15 mouse cellular contexts compared by ENCODE assay signal in the genomic region with DNA sequence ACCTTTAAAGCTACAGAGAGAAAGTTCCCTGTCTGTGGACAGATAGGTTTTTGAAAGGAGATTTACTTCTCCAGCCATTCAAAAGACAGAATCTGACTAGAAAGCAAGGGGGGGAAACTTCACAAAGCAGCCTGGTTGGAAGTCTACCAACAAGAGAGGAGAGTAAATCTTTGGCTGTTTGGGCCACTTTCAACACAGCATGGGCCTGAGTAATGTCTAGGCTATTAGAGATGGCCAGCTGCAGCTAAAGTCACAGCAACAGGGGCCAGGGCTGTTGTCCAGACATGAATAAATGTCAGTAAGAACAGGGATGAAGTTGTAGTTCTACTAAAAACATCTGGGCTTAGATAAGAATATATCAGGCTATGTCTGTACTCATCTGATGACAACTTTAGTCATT. TPM values are rescaled to one million over a fixed set of nuclear protein-coding genes. Genes with fewer than 3 reads are reported as not detected.
DNase-seq lines count a peak whose midpoint lies in the region; ATAC-seq lines count a peak whose summit lies in the region.
"Had no signal": no experiment of that assay in that cellular context is flagged by ENCODE, and none has a peak within 500 bp of the region (broad histone marks: within the 10 kb centered on the region; RNA-seq: fewer than 3 reads in every experiment).

No protein-coding gene starts in this region.

- no peak for ATAC-seq in heart, embryonic 11.5 days (replicated peaks; ENCODE audit: insufficient number of reproducible peaks, low FRiP score, low TSS enrichment)
- ATAC-seq in midbrain, embryonic 11.5 days (ENCODE audit: low FRiP score) = no peak
- ATAC-seq in neural tube, embryonic 13.5 days (ENCODE audit: low read depth) = peak; percentile 74; the same call in 1 of the 2 replicates
- no peak for ATAC-seq in frontal cortex, adult (ENCODE audit: low TSS enrichment)
- ATAC-seq: forebrain, postnatal 0 days; liver, postnatal 0 days had no signal

- intact Hi-C loops in heart, postnatal 25 days (cut with DNase I) = no loop called here

- DNase-seq in heart, adult 11 months = peak; percentile 90
- peak; percentile 44 for DNase-seq in midbrain, embryonic 11.5 days (ENCODE audit: low spot score, missing footprints)
- DNase-seq in midbrain, embryonic 10.5 days (ENCODE audit: low spot score) = no peak
- DNase-seq in heart, postnatal 25 days (ENCODE audit: low spot score) = peak; percentile 4
- DNase-seq: cerebellum, adult 18-20 months; forebrain, postnatal 0 days; kidney, adult 18-20 months; liver, postnatal 0 days; midbrain, embryonic 14.5 days had no signal

- H3K36me3 ChIP-seq in heart, embryonic 11.5 days (ENCODE audit: control insufficient read depth, insufficient read depth, low read length) = no peaks in the 10 kb centered on the region
- no peaks in the 10 kb centered on the region for H3K36me3 ChIP-seq in midbrain, embryonic 11.5 days (ENCODE audit: control insufficient read depth, insufficient read depth, low read length)
- no peaks in the 10 kb centered on the region for H3K36me3 ChIP-seq in midbrain, embryonic 10.5 days
- no peaks in the 10 kb centered on the region for H3K36me3 ChIP-seq in neural tube, embryonic 13.5 days
- H3K36me3 ChIP-seq: hindbrain, embryonic 12.5 days had no signal

- peaks cover 9% of the 10 kb centered on the region; the same call in 1 of the 2 replicates for H3K4me1 ChIP-seq in heart, embryonic 11.5 days (ENCODE audit: control insufficient read depth, insufficient read depth, low read length)
- no peaks in the 10 kb centered on the region for H3K4me1 ChIP-seq in midbrain, embryonic 11.5 days (ENCODE audit: control insufficient read depth, insufficient read depth, low read length)
- peaks cover 11% of the 10 kb centered on the region; the same call in 1 of the 2 replicates for H3K4me1 ChIP-seq in midbrain, embryonic 10.5 days
- no peaks in the 10 kb centered on the region; the same call in 1 of the 2 replicates for H3K4me1 ChIP-seq in neural tube, embryonic 13.5 days (replicated peaks)
- H3K4me1 ChIP-seq: hindbrain, embryonic 12.5 days had no signal

- H3K4me2 ChIP-seq in heart, embryonic 11.5 days = no peak overlapping the region
- no peak overlapping the region for H3K4me2 ChIP-seq in midbrain, embryonic 11.5 days
- H3K4me2 ChIP-seq in neural tube, embryonic 13.5 days = no peak overlapping the region
- H3K4me2 ChIP-seq: hindbrain, embryonic 12.5 days had no signal

- H3K4me3 ChIP-seq in heart, embryonic 11.5 days (ENCODE audit: low read depth, low read length) = no peak overlapping the region
- H3K4me3 ChIP-seq in midbrain, embryonic 11.5 days (ENCODE audit: low read depth, low read length) = no peak overlapping the region
- no peak overlapping the region for H3K4me3 ChIP-seq in midbrain, embryonic 10.5 days
- H3K4me3 ChIP-seq in neural tube, embryonic 13.5 days = no peak overlapping the region
- H3K4me3 ChIP-seq: heart, adult 2 months; hindbrain, embryonic 12.5 days had no signal

- no peaks in the 10 kb centered on the region for H3K9me3 ChIP-seq in heart, embryonic 11.5 days (replicated peaks; ENCODE audit: control insufficient read depth, low read length)
- no peaks in the 10 kb centered on the region for H3K9me3 ChIP-seq in midbrain, embryonic 11.5 days (ENCODE audit: control insufficient read depth, low read length)
- no peaks in the 10 kb centered on the region for H3K9me3 ChIP-seq in midbrain, embryonic 10.5 days (replicated peaks)
- no peaks in the 10 kb centered on the region for H3K9me3 ChIP-seq in neural tube, embryonic 13.5 days
- H3K9me3 ChIP-seq: hindbrain, embryonic 12.5 days had no signal

- H3K27me3 ChIP-seq in heart, embryonic 11.5 days (ENCODE audit: control insufficient read depth, insufficient read depth, low read length) = no peaks in the 10 kb centered on the region
- H3K27me3 ChIP-seq in midbrain, embryonic 11.5 days (ENCODE audit: control insufficient read depth, insufficient read depth, low read length) = no peaks in the 10 kb centered on the region
- no peaks in the 10 kb centered on the region for H3K27me3 ChIP-seq in midbrain, embryonic 10.5 days (ENCODE audit: low read depth, poor library complexity, severe bottlenecking)
- H3K27me3 ChIP-seq in neural tube, embryonic 13.5 days = no peaks in the 10 kb centered on the region
- H3K27me3 ChIP-seq: hindbrain, embryonic 12.5 days had no signal

- H3K9ac ChIP-seq in heart, embryonic 11.5 days (ENCODE audit: low read depth, low read length) = no peak overlapping the region
- no peak overlapping the region for H3K9ac ChIP-seq in midbrain, embryonic 11.5 days (ENCODE audit: low read length)
- no peak overlapping the region for H3K9ac ChIP-seq in neural tube, embryonic 13.5 days
- H3K9ac ChIP-seq: forebrain, postnatal 0 days; hindbrain, embryonic 12.5 days; liver, postnatal 0 days had no signal

- H3K27ac ChIP-seq in heart, embryonic 11.5 days (ENCODE audit: low read depth, low read length) = no peak overlapping the region
- H3K27ac ChIP-seq in midbrain, embryonic 11.5 days (ENCODE audit: low read depth, low read length) = no peak overlapping the region
- no peak overlapping the region for H3K27ac ChIP-seq in midbrain, embryonic 10.5 days (replicated peaks)
- H3K27ac ChIP-seq in neural tube, embryonic 13.5 days (replicated peaks) = no peak overlapping the region
- H3K27ac ChIP-seq: heart, adult 2 months; hindbrain, embryonic 12.5 days had no signal

RNA-seq across cellular contexts. Expression of a gene that starts 2.0 kb away (rescaled TPM):
- polyA plus RNA-seq in heart, embryonic 11.5 days (2014; fragmentation: Nextera tagmentation; extraction: Ambion mirVana) = 93.6 and 103 TPM in 2 replicates
- polyA plus RNA-seq in midbrain, embryonic 11.5 days (2014; fragmentation: Nextera tagmentation; extraction: Ambion mirVana) = 198 and 210 TPM in 2 replicates
- 133 and 140 TPM in 2 replicates for polyA plus RNA-seq in midbrain, embryonic 10.5 days (2016; fragmentation: Nextera tagmentation; extraction: Ambion mirVana)
- total RNA-seq in heart, postnatal 25 days (2021) = 10 to 100 TPM; 75.2 to 75.9 TPM
- polyA plus RNA-seq in neural tube, embryonic 13.5 days (2015; fragmentation: Nextera tagmentation; extraction: Ambion mirVana) = 153 and 166 TPM in 2 replicates

RNA-seq across cellular contexts. Expression of a gene that starts 51.0 kb away (rescaled TPM):
- 21.4 and 23.9 TPM in 2 replicates for polyA plus RNA-seq in heart, embryonic 11.5 days (2014; fragmentation: Nextera tagmentation; extraction: Ambion mirVana)
- not detected in 2 replicates for polyA plus RNA-seq in midbrain, embryonic 11.5 days (2014; fragmentation: Nextera tagmentation; extraction: Ambion mirVana)
- not detected in 2 replicates for polyA plus RNA-seq in midbrain, embryonic 10.5 days (2016; fragmentation: Nextera tagmentation; extraction: Ambion mirVana)
- 10 to 100 TPM; 40.6 to 43.2 TPM for total RNA-seq in heart, postnatal 25 days (2021)
- polyA plus RNA-seq in neural tube, embryonic 13.5 days (2015; fragmentation: Nextera tagmentation; extraction: Ambion mirVana) = 0.15 TPM in 1 of 2 replicates, not detected in the other
- total RNA-seq: MEL had no signal
- polyA plus RNA-seq: hindbrain, embryonic 12.5 days; liver, postnatal 0 days; midbrain, embryonic 14.5 days had no signal

Comparison
In these comparisons a context has a peak if more than half of its experiments do, and no peak if none do; other contexts are left out.
1. RNA of a gene that starts 51.0 kb away (polyA plus RNA-seq): 21.4 to 23.9 TPM in heart, embryonic 11.5 days; 0.15 TPM in neural tube, embryonic 13.5 days, not detected in midbrain, embryonic 11.5 days and not detected in midbrain, embryonic 10.5 days; every median in the first group is over 10 times any median in the second.